Mouse (Mus musculus): ENCODE data around the gene Olfr1351. TPM values are rescaled to one million over a fixed set of nuclear protein-coding genes. Genes with fewer than 3 reads are reported as not detected.
"Not testable (repeated sequence)": the region's sequence is repeated elsewhere in the genome, so short reads cannot be mapped to it uniquely, and the experiment has no call there.

Gene Olfr1351
- not detected in 2 replicates for polyA plus RNA-seq (2015; fragmentation: Nextera tagmentation; extraction: Ambion mirVana)

DNA sequence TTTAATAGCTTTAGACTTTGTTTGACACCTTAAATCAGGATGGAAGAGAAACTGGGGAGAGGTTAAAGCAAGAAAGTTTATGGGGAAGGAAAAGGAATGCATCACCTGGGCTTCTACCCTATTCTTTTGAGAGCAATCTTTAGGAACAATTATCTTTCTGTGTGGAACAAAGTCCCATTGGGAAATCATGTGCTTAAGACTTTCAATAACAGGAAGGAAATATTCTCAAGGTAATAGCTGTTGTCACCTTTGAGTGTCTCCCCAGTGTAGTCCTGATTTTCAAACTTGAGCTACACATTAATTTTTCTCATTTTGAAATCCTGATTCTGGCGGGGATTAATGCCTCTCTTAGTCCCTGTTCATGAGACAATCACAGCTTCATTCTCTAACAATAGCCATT is at the start of gene Olfr1351:
TSS of gene Olfr1351 (plus strand) at position 301 of the 400 bp plus-strand sequence.
- no peak within 1 kb of the TSS for H3K27ac ChIP-seq
- H3K4me2 ChIP-seq, result no peak within 1 kb of the TSS
- no peaks in the 10 kb centered on the region for H3K9me3 ChIP-seq
- no peak for ATAC-seq (replicated peaks)
- H3K36me3 ChIP-seq (replicated peaks), result no peaks in the 10 kb centered on the region
- H3K9ac ChIP-seq, result no peak within 1 kb of the TSS
- no peaks in the 10 kb centered on the region for H3K4me1 ChIP-seq
- no peak within 1 kb of the TSS for H3K4me3 ChIP-seq
- H3K27me3 ChIP-seq (replicated peaks), result no peaks in the 10 kb centered on the region
- 65% methylated on average over 1 of the region's 1 CpGs for WGBS

GRCm38 (mm10) chr10:78963009-78963408 is 49.3 kb upstream of the Olfr1351 start, which contains the start of gene Olfr1353:
Olfr1353 (plus strand) TSS chr10:78963309.
- not testable (repeated sequence) for H3K4me1 ChIP-seq; H3K36me3 ChIP-seq (replicated peaks); H3K9me3 ChIP-seq; H3K27ac ChIP-seq; H3K4me2 ChIP-seq; ATAC-seq (replicated peaks); H3K4me3 ChIP-seq; H3K9ac ChIP-seq; H3K27me3 ChIP-seq (replicated peaks)

DNA sequence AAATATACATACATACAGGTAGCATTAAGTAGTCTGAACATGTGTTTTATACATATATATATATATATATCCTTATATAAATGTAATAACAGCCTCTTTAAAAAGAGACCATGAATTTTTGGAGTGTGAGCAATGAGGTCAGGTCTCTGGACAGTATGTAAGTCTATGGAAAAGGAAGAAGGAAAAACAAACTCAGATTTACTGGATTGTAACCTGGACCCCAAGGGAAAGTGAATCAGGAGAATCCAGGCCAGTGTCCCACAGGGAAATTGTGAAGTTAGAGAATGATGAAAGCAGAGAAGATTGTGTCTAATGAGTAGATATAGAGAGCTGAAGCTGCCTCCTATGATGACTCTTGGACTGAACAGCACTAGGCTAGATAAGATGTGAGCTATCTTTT is 31.5 kb upstream of the Olfr1351 start, which contains the start of gene Olfr1352:
TSS of gene Olfr1352 (plus strand) at position 301 of the 400 bp plus-strand sequence.
- Histone ChIP-seq H3K9ac (no peak within 1 kb of the TSS), H3K36me3 (replicated peaks) (no peaks in the 10 kb centered on the region), H3K4me2 (no peak within 1 kb of the TSS), H3K27ac (no peak within 1 kb of the TSS), H3K27me3 (replicated peaks) (no peaks in the 10 kb centered on the region), H3K4me3 (no peak within 1 kb of the TSS), H3K4me1 (no peaks in the 10 kb centered on the region), H3K9me3 (no peaks in the 10 kb centered on the region)
- no peak for ATAC-seq (replicated peaks)

GRCm38 (mm10) chr10:79028441-79028840 is 16.2 kb downstream of the Olfr1351 start, which contains the start of gene Olfr57:
Olfr57 (plus strand) TSS chr10:79028741.
- H3K9ac ChIP-seq, result no peak within 1 kb of the TSS
- no peak within 1 kb of the TSS for H3K4me3 ChIP-seq
- H3K4me1 ChIP-seq, result no peaks in the 10 kb centered on the region
- no peak for ATAC-seq (replicated peaks)
- H3K27ac ChIP-seq, result no peak within 1 kb of the TSS
- H3K27me3 ChIP-seq (replicated peaks), result no peaks in the 10 kb centered on the region
- no peaks in the 10 kb centered on the region for H3K36me3 ChIP-seq (replicated peaks)
- no peak within 1 kb of the TSS for H3K4me2 ChIP-seq
- 0 out of 2 replicates have a peak, but pooled peaks cover 5% of the 10 kb centered on the region for H3K9me3 ChIP-seq

GRCm38 (mm10) chr10:79042457-79042856 is 30.2 kb downstream of the Olfr1351 start:
- not testable (repeated sequence) for H3K4me2 ChIP-seq; ATAC-seq (replicated peaks); H3K9ac ChIP-seq; H3K27me3 ChIP-seq (replicated peaks); H3K36me3 ChIP-seq (replicated peaks); H3K27ac ChIP-seq; H3K4me1 ChIP-seq; H3K4me3 ChIP-seq
- H3K9me3 ChIP-seq, result peaks cover 18% of the 10 kb centered on the region
- 85% methylated on average over 2 of the region's 2 CpGs for WGBS

GRCm38 (mm10) chr10:79057370-79057769 is 45.1 kb downstream of the Olfr1351 start:
- not testable (repeated sequence) for H3K4me3 ChIP-seq; ATAC-seq (replicated peaks); H3K27ac ChIP-seq; H3K9me3 ChIP-seq; H3K4me1 ChIP-seq; H3K9ac ChIP-seq; H3K4me2 ChIP-seq; H3K27me3 ChIP-seq (replicated peaks)
- 96% methylated on average over 3 of the region's 3 CpGs for WGBS
- peaks cover 39% of the 10 kb centered on the region for H3K36me3 ChIP-seq (replicated peaks)

Other genes with a start within 250 kb of the Olfr1351 start
- 16.5 and 17.4 TPM in 2 replicates for gene Slc1a6, start 232.0 kb upstream of the Olfr1351 start, polyA plus RNA-seq (2015; fragmentation: Nextera tagmentation; extraction: Ambion mirVana)
- gene Olfr1356, start 160.3 kb upstream of the Olfr1351 start, polyA plus RNA-seq (2015; fragmentation: Nextera tagmentation; extraction: Ambion mirVana), result not detected in 2 replicates
- gene Olfr1355, start 136.9 kb upstream of the Olfr1351 start, polyA plus RNA-seq (2015; fragmentation: Nextera tagmentation; extraction: Ambion mirVana), result not detected in 2 replicates
- gene Olfr1354, start 99.3 kb upstream of the Olfr1351 start, polyA plus RNA-seq (2015; fragmentation: Nextera tagmentation; extraction: Ambion mirVana), result not detected in 2 replicates
- not detected in 2 replicates for gene Olfr8, start 61.8 kb upstream of the Olfr1351 start, polyA plus RNA-seq (2015; fragmentation: Nextera tagmentation; extraction: Ambion mirVana)
- not detected in 2 replicates for gene Olfr1353, start 49.2 kb upstream of the Olfr1351 start, polyA plus RNA-seq (2015; fragmentation: Nextera tagmentation; extraction: Ambion mirVana)
- gene Olfr1352, start 31.4 kb upstream of the Olfr1351 start, polyA plus RNA-seq (2015; fragmentation: Nextera tagmentation; extraction: Ambion mirVana), result not detected in 2 replicates
- 0.86 and 1.0 TPM in 2 replicates for gene Olfr57, start 16.3 kb downstream of the Olfr1351 start, polyA plus RNA-seq (2015; fragmentation: Nextera tagmentation; extraction: Ambion mirVana)
- gene 2610008E11Rik, start 85.1 kb downstream of the Olfr1351 start, polyA plus RNA-seq (2015; fragmentation: Nextera tagmentation; extraction: Ambion mirVana), result 57.0 and 60.1 TPM in 2 replicates
- gene Vmn2r80, start 136.3 kb downstream of the Olfr1351 start, polyA plus RNA-seq (2015; fragmentation: Nextera tagmentation; extraction: Ambion mirVana), result not detected in 2 replicates
- not detected in 2 replicates for gene Vmn2r81, start 235.2 kb downstream of the Olfr1351 start, polyA plus RNA-seq (2015; fragmentation: Nextera tagmentation; extraction: Ambion mirVana)